Mouse (Mus musculus): Measurements from ENCODE around the gene Ucp2. TPM values are rescaled to one million over a fixed set of nuclear protein-coding genes. Genes with fewer than 3 reads are reported as not detected.

Gene Ucp2
- polyA plus RNA-seq, 1 experiment from 2014 or later = 934 TPM

DNA sequence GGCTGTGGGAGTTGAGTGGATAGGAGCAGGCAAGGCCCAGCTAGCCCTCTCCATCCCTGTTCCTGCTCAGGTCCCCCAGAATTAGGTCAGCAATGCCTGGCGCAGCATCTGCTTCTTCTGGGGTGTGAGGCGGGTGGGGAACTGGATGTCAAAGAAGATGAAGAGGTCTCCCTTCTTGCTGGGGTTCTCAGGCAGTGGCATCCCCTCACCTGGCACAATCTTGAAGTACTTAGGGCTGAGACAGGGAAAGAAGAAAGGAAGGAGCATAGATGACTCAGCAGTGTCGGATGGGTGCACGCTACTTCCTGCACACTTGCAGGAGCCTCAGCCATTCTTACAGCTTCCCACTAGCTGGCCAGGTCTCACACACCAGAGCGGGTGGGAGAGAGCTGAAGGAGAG is 9.9 kb downstream of the Ucp2 start:
- 0 out of 2 replicates have a peak overlapping the region, but pooled peaks have one; percentile 2 for H3K27ac ChIP-seq
- WGBS (ENCODE audit: missing documents) = 23% methylated on average over 5 of the region's 5 CpGs
- H3K4me3 ChIP-seq (ENCODE audit: inconsistent target) = no peak overlapping the region
- no peaks in the 10 kb centered on the region; the same call in 1 of the 2 replicates for H3K79me2 ChIP-seq (ENCODE audit: inconsistent target)
- peaks cover 19% of the 10 kb centered on the region for H3K36me3 ChIP-seq (ENCODE audit: inconsistent target)

DNA sequence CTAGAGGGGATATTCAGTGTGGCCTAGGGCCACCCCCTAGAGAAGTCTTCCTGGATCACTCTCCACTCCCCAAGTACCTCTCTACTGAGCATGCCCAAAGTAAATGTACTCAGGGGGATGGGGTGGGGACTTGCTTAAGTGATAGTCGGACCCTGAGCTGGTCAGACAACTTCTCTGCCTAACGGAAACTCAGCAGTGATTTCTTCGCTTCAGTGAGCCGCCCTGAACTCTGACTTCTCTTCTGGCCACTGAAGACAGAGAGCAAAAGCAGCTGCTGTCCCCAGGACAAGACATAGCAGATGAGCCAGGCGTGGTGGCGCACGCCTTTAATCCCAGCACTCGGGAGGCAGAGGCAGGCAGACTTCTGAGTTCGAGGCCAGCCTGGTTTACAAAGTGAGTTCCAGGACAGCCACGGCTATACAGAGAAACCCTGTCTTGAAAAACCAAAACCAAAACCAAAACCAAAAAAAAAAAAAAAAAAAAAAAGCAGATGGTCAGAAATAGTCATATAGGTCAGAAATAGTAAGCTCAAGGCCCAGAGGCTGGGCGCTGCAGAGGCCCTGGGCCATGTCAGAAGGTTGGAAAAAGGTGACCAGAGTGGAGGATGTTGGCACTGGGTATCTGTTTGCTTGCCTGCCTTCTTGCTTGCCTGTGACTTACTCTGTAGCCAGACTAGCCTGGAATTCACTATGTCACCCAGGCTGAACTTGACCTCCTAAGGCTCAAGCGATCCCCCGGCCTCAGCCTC is 11.8 kb downstream of the Ucp2 start:
- WGBS (ENCODE audit: missing documents) = 70% methylated on average over 13 of the region's 13 CpGs
- Histone ChIP-seq H3K27ac (no peak overlapping the region), H3K79me2 (ENCODE audit: inconsistent target) (no peaks in the 10 kb centered on the region), H3K36me3 (ENCODE audit: inconsistent target) (peaks cover under 1% of the 10 kb centered on the region; the same call in 1 of the 2 replicates), H3K4me3 (ENCODE audit: inconsistent target) (no peak overlapping the region)

DNA sequence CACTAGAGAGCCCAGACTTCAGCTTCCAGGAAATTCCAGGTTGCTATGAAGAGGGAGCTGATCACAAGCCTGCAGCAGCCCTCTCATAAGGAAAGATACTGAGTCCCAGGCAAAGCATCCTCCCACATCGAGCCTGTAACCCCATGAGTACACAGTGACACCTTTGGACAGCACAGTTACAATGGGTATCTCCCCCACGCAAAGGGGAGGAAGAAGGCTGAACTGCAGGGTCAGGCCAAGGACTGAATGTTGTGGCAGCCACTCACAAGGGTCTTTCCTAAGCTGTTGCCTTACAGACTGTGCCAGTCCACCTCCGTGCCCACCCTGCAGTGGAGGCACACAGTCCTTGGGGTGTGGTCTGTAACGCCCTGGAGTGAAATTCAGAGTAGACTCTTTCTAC is 13.4 kb downstream of the Ucp2 start:
- Histone ChIP-seq H3K4me3 (ENCODE audit: inconsistent target) (no peak overlapping the region), H3K27ac (no peak overlapping the region), H3K36me3 (ENCODE audit: inconsistent target) (no peaks in the 10 kb centered on the region), H3K79me2 (ENCODE audit: inconsistent target) (no peaks in the 10 kb centered on the region)
- 87% methylated on average over 4 of the region's 4 CpGs for WGBS (ENCODE audit: missing documents)

DNA sequence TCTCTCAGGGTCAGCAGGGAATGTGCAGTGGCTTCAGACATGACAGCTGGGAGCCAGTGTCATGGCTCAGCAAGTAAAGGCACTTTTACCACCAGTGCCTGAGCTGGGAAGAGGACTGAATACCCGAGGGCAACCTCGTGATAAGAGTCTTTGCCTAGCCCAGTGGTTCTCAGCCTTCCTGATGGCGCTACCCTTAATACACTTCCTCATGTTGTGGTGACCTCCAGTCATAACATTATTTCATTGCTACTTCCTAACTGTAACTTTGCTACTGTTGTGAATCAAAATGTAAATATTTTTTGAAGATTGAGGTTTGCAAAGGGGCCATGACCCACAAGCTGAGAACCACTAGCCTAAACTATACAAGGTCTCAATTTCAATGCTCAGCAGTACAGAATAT is 15.5 kb downstream of the Ucp2 start:
- Histone ChIP-seq H3K36me3 (ENCODE audit: inconsistent target) (no peaks in the 10 kb centered on the region), H3K4me3 (ENCODE audit: inconsistent target) (no peak overlapping the region), H3K79me2 (ENCODE audit: inconsistent target) (no peaks in the 10 kb centered on the region), H3K27ac (peak overlapping the region; percentile 56)
- 0% methylated on average over 3 of the region's 3 CpGs for WGBS (ENCODE audit: missing documents)

DNA sequence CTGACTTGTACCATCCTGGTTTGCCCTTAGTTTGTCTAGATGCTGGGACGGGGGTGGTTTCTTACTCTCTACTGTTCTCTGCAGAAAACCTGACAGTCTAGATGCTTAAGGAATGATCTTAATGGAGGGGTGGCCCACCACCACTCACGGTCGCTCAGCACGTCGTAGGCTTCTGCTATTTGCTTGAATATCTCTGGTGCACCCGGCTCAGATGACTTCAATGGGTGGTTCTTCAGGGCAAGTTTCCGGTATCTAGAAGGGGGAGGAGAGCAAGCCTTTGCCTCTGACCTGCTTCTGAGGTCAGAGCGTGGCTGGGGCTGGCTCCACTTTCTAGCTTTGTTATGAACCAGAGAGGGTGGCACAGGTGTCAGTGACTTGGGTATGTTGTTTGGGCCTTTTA is 18.5 kb downstream of the Ucp2 start:
- 78% methylated on average over 8 of the region's 8 CpGs for WGBS (ENCODE audit: missing documents)
- Histone ChIP-seq H3K4me3 (ENCODE audit: inconsistent target) (no peak overlapping the region), H3K79me2 (ENCODE audit: inconsistent target) (no peaks in the 10 kb centered on the region), H3K27ac (no peak overlapping the region), H3K36me3 (ENCODE audit: inconsistent target) (no peaks in the 10 kb centered on the region)

DNA sequence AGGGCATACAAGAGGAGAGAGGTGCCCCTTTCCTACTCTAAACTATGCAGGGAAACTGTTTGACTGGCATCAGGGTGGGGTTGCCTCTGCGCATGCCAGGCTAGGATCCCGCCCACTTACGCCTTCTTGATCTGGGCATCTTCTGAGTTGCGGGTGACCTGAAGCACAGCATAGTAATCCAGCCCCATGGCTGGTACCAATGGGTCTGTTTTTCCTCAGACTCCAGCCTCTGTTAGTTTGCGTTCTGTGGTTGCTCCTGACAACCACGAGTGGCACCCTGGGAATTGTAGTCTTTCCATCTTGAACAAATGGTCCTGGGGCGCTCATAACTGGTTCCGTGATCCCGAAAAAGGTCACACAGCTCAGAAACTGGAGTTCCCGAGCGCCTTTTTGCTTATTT is 21.4 kb downstream of the Ucp2 start, which contains the start of gene Dnajb13:
Gene Dnajb13, minus strand, starts transcription at position 388 of the 400 bp plus-strand sequence.
- Histone ChIP-seq H3K27ac (no peak within 1 kb of the TSS), H3K4me3 (ENCODE audit: inconsistent target) (no peak within 1 kb of the TSS), H3K79me2 (ENCODE audit: inconsistent target) (no peaks in the 10 kb centered on the region), H3K36me3 (ENCODE audit: inconsistent target) (no peaks in the 10 kb centered on the region)
- WGBS (ENCODE audit: missing documents) = 77% methylated on average over 11 of the region's 11 CpGs

DNA sequence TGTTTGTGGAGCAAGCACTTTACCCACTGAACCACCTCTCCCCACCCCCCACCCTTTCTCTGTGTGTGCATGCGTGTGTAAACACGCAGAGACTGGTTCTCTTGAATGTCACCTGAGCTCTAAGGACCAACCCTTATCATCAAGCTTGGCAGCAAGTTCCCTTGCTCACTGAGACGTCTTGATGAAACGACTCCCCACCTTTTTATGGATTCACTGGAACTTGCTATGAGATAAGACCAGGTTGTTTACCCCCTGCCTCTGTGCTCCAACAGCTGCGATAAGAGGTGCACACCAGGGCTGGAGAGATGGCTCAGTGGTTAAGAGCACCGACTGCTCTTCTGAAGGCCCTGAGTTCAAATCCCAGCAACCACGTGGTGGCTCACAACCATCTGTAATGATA is 27.1 kb downstream of the Ucp2 start:
- no peaks in the 10 kb centered on the region for H3K79me2 ChIP-seq (ENCODE audit: inconsistent target)
- H3K36me3 ChIP-seq (ENCODE audit: inconsistent target) = no peaks in the 10 kb centered on the region
- no peak overlapping the region for H3K4me3 ChIP-seq (ENCODE audit: inconsistent target)
- no peak overlapping the region for H3K27ac ChIP-seq
- WGBS (ENCODE audit: missing documents) = 60% methylated on average over 7 of the region's 7 CpGs

DNA sequence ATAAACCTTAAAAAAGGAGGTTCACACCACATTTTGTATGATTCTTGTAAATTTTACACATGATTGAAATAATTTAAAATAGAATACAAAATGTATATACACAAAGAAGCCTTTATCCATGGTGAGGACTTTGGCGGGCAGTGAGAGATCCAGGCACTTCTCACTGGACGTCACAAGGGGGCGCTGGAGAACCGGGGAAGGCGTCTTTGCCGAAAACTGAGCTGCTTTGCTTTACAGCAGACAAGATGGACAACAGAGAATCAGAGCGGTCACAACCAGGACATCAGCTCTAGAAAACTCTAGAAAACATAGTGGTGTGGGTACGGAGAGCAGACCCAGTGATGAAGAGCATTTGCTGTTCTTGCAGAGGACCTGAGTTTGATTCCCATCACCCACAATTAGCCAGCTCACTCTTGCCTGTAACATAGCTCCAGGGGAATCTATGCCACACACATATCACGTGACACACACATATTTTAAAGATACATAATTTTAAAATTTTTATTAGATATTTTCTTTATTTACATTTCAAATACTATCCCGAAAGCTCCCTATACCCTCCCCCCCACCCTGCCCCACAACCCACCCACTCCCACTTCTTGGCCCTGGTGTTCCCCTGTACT is 27.6 kb downstream of the Ucp2 start:
- no peaks in the 10 kb centered on the region for H3K36me3 ChIP-seq (ENCODE audit: inconsistent target)
- H3K4me3 ChIP-seq (ENCODE audit: inconsistent target) = no peak overlapping the region
- no peaks in the 10 kb centered on the region for H3K79me2 ChIP-seq (ENCODE audit: inconsistent target)
- WGBS (ENCODE audit: missing documents) = 15% methylated on average over 9 of the region's 10 CpGs
- H3K27ac ChIP-seq = no peak overlapping the region

DNA sequence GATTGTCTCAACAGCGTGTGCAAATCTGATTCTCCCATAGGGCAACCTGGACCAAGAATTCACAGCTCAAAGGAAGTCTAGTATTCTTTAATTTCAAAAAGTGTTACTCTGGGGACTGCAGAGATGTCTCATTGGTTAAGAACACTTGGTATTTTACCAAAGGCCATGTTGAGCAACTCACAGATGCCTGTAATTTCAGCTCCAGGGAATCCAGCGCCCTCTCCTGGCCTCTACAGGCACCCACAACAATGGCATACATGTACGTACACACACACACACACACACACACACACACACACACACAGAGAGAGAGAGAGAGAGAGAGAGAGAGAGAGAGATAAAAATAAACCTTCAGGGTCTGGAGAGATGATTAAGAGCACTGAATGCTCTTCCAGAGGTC is 29.1 kb downstream of the Ucp2 start:
- Histone ChIP-seq H3K4me3 (ENCODE audit: inconsistent target) (no peak overlapping the region), H3K27ac (no peak overlapping the region), H3K79me2 (ENCODE audit: inconsistent target) (no peaks in the 10 kb centered on the region), H3K36me3 (ENCODE audit: inconsistent target) (no peaks in the 10 kb centered on the region)
- 75% methylated on average over 2 of the region's 3 CpGs for WGBS (ENCODE audit: missing documents)

DNA sequence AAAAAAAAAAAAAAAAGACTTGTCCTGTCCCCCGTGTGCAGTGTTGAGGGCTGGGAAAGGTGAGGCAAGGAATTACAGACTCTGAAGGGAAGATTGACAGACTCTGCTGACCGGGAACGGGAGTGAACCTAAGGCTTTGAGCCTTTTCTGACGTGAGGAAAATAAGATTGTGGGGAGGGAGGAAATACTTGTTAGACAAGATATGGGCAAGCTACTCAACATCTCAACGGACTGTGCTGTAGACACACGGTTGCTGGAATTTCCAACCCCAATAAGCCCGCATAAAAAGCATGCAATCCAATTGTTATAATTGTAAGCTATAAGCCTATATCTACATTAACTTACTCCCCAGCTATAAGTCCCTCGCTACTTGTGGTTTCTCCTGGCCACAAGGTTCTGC is 31.5 kb downstream of the Ucp2 start:
- WGBS (ENCODE audit: missing documents) = 55% methylated on average over 8 of the region's 8 CpGs
- H3K79me2 ChIP-seq (ENCODE audit: inconsistent target) = no peaks in the 10 kb centered on the region
- no peaks in the 10 kb centered on the region for H3K36me3 ChIP-seq (ENCODE audit: inconsistent target)
- no peak overlapping the region for H3K4me3 ChIP-seq (ENCODE audit: inconsistent target)
- H3K27ac ChIP-seq = no peak overlapping the region

DNA sequence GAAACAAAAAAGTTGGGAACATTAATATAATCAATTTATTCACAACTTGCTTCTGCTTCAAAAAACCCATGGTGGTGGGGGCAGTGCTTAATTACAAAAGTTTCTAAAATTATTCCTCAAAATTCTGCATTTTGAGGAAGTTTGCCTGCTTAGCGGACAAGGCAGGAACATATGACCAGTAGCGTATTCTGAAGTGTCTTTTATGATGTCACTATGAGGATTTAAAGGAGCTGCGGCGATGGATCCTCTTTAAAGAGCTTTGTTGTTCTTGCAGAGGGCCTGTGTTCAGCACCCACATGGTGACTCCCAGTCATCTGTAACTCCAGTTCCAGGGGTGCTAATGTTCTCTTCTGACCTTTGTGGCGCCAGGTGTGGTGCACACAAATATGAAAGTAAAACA is 37.6 kb downstream of the Ucp2 start:
- no peaks in the 10 kb centered on the region for H3K36me3 ChIP-seq (ENCODE audit: inconsistent target)
- peak overlapping the region; percentile 66 for H3K27ac ChIP-seq
- no peak overlapping the region for H3K4me3 ChIP-seq (ENCODE audit: inconsistent target)
- WGBS (ENCODE audit: missing documents) = 42% methylated on average over 5 of the region's 5 CpGs
- H3K79me2 ChIP-seq (ENCODE audit: inconsistent target) = peaks cover 9% of the 10 kb centered on the region; the same call in 1 of the 2 replicates

DNA sequence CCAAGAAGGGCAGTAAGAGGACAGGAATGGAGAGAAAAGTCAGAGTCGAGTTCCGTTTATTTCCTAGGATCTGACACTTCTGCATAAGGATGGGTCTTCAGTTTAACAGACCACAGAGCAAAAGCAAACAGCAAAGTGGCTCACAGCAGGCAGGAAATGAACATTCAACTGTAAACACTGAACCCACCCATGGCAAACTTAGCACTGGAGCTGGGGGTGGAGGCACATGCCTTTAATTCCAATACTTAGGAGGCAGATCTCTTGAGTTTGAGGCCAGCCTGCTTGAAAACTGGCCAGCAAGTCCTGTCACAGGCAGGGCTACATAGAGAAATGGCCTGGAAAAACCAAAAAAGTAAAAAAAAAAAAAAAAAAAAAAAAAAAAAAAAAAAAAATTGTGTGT is 40.4 kb downstream of the Ucp2 start:
- 44% methylated on average over 2 of the region's 2 CpGs for WGBS (ENCODE audit: missing documents)
- Histone ChIP-seq H3K79me2 (ENCODE audit: inconsistent target) (peaks cover 30% of the 10 kb centered on the region), H3K27ac (peak overlapping the region; percentile 71), H3K36me3 (ENCODE audit: inconsistent target) (no peaks in the 10 kb centered on the region), H3K4me3 (ENCODE audit: inconsistent target) (no peak overlapping the region)

DNA sequence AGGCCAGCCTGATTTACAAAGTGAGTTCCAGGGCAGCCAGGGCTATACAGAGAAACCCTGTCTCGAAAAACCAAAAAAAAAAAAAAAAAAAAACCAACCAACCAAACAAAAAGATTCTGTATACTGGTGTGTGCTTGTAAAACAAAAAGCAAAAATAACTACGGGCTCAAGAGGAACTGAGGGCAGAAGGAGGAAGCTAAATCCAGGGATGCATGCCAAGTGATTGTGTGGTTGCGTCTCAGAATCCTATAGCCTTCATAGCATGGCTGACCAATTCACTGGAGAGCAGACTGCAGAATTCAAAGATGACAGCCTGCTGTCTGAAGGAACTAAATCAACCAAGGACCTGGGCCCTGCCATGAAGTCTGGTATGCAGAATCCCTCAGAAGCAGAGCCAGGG is 41.1 kb downstream of the Ucp2 start:
- Histone ChIP-seq H3K79me2 (ENCODE audit: inconsistent target) (peaks cover 31% of the 10 kb centered on the region), H3K36me3 (ENCODE audit: inconsistent target) (peaks cover 6% of the 10 kb centered on the region), H3K4me3 (ENCODE audit: inconsistent target) (no peak overlapping the region), H3K27ac (peak overlapping the region; percentile 71)
- 0% methylated on average over 1 of the region's 3 CpGs for WGBS (ENCODE audit: missing documents)

DNA sequence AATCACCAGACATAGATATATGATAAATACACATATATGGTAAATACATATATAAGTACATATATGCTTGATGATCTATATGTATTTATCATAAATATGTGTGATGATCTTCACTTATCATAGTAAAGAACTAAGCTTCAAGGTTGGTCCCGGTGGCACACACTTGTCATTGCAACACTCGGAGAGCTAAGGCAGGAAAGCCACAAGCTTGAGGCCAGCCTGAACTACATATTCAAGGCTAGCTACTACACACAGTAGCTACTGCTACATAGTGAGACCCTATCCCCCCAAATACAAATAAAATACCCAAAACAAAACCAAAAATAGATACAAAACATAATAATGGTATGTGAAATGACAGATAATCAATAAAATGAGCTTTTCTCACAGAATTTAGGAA is 42.7 kb downstream of the Ucp2 start:
- H3K27ac ChIP-seq = no peak overlapping the region
- no peak overlapping the region for H3K4me3 ChIP-seq (ENCODE audit: inconsistent target)
- H3K79me2 ChIP-seq (ENCODE audit: inconsistent target) = peaks cover 31% of the 10 kb centered on the region
- peaks cover 15% of the 10 kb centered on the region for H3K36me3 ChIP-seq (ENCODE audit: inconsistent target)
- WGBS (ENCODE audit: missing documents) = 26% methylated on average over 2 of the region's 2 CpGs

DNA sequence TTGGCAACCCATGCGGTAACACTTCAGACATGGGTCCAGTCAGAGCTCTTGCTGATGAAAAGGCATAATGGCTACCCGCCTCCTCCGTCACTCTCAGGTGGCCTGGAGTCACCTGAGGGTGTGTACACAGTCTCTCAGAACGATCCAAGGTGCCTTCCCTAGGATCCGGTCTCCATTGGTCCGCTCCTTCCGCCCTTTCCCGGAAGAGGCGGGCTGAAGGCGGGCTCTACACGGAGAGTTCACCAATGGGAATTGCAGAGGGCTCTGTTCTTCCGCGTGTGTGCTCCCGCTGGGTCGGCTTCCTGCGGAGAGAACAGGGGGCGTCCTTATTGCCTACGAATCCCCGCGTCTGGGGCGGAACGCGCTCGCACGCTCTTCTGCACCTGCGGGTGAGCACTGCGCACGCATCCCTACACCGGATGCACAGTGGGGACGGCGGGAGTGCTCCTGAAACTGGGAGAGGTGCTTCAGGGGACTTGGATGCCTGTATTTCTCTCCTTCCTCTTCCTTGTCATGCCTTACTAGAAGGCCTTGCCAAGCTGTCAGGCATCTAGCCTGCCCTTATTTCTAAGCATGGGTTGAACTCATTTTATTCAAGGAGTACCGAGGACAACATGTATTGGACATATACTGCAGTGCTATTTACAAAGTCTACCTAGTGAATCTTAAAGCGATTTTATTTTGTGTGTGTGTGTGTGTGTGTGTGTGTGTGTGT is 43.8 kb downstream of the Ucp2 start, which contains the start of gene Coa4:
Gene Coa4, plus strand, starts transcription at position 268 of the 715 bp plus-strand sequence.
- Histone ChIP-seq H3K36me3 (ENCODE audit: inconsistent target) (peaks cover 15% of the 10 kb centered on the region), H3K27ac (peak within 1 kb of the TSS; percentile 67), H3K79me2 (ENCODE audit: inconsistent target) (peaks cover 27% of the 10 kb centered on the region), H3K4me3 (ENCODE audit: inconsistent target) (peak within 1 kb of the TSS; percentile 74)
- under 1% methylated on average over 32 of the region's 33 CpGs for WGBS (ENCODE audit: missing documents)
